Mouse (Mus musculus): ENCODE data around the gene C1qa.

DNA sequence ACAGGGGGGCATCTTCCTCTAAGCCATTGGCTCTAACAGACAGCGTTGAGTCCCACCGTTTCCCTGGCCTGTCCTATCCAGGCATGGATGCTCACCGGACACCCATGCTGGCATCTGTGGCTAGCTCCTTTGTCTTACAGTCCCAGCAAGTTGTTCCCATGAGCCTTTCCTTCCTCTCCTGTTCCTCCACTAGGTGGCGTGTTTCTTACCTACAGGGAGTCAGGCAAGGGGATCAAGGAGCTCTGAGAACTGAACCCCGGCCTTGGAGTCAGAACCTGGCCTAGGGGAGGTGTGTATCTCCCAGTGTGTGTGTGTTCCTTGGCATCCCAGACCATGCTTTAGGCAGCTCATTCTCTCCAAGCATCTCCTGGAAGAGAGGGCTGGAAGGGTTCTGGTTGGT, 30.3 kb upstream of the C1qa start:
- peak; percentile 77 for TF ChIP-seq CTCF (conservative IDR thresholded peaks at IDR 0.05; ENCODE audit: low read length)
- no peak for TF ChIP-seq POU5F1 (IDR thresholded peaks at IDR 0.05; ENCODE audit: borderline replicate concordance, low read length)
- no peak for TF ChIP-seq NANOG (IDR thresholded peaks at IDR 0.05; ENCODE audit: borderline replicate concordance, low read length)

Measured in E14TG2a.4 (cell line).